Mouse (Mus musculus) layer of hippocampus, adult 9-10 months (tissue): Measurements from ENCODE around the gene Gm4779.
A peak's percentile ranks its signal among the peaks of the same experiment; 100 is the strongest.
"Not testable (repeated sequence)": the region's sequence is repeated elsewhere in the genome, so short reads cannot be mapped to it uniquely, and the experiment has no call there.

Experiments used
- DNase-seq: peaks from one replicate; pipeline ENCODE4 v3.0.0; 2022; ENCODE audit warnings: low spot score

Gm4779 gene

DNA sequence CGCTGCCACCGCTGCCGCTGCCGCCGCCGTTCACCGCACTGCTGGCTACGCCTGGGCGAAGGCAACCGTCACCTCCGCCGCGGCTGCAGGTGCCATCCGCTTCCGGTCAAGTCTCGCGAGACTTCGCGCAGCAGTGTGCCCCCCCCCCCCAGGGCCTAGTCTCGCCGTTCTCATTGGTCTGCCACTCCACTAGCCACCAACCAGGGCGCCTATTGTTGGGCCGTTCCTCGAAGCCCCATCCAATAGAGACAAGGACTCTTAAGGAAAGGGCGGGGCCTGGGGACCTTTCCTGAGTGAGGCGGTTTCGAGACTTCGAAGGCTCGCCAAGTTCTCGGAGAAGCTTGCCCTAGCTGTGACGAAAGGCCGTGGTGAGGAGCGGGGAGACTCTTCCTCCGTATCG, at the start of gene Gm4779, which contains the start of gene 8030474K03Rik:
Gene Gm4779 (minus strand): TSS at position 82 of the 400 bp plus-strand sequence.
Gene 8030474K03Rik (plus strand): TSS at position 315 of the 400 bp plus-strand sequence.
- DNase-seq, result no peak

GRCm38 (mm10) chrX:101819980-101820379, 25.8 kb upstream of the Gm4779 start:
- not testable (repeated sequence) for DNase-seq

GRCm38 (mm10) chrX:101819163-101819562, 24.9 kb upstream of the Gm4779 start:
- no peak for DNase-seq

- no peak for DNase-seq
These were observed 17.5 kb upstream of the Gm4779 start for GRCm38 (mm10) chrX:101811750-101812149.

DNA sequence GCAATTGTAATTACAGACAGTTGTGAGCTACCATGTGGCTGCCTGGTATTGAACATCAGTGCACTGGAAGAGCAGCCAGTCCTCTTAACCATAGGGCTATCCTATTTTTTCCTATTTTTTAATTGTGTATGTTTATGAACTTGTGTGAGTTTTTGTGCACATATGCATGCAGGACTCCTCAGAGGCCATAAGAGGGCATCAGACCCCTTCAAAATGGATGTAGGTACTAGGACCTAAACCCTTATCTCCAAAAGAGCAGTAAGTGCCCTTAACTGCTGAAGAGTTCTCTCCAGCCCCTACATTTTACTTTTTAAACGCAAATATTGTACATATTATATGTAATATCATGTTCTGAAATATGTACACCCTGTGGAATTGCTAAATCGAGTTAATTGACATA, 11.3 kb upstream of the Gm4779 start:
- DNase-seq, result no peak

DNA sequence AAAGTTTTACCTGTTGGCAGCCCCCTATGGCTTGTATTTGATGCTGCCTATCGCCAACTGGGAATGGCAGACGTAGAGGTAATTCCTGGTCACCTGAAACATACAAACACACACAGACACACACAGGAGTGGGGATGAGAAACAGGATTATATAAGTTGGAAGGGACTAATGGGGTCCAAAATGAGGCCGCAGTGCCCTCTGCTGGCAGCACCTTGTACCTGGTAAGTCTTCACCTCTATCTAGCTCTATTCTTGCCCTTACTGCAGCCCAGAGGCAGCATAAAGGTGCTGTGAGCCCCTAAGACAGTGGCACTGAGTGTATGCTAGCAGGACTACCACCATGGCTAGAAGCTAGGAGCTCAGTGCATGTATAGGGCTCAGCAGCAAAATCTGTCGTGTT, 2.7 kb downstream of the Gm4779 start:
- DNase-seq, result peak; percentile 40

- DNase-seq, result peak; percentile 63
These were observed 22.2 kb downstream of the Gm4779 start for GRCm38 (mm10) chrX:101772035-101772434.

DNA sequence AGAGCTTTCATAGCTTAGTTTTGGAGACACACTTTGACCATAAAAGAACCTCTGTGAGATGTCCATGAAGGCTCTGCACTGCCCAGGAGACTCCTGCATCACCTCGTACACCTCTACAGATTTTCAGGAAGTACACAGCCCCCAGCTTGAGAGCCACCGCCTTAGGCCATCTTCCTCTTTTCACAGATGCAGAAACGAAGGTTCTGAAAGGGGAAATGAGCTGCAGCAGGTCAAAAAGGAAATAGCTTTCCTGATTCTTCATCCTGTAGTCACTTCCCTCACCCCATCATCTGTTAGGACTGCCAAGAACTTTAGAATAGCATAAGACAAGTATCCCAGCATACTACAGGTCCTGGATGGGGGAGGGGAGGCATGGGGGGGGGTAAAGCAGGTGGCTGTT, 23.9 kb downstream of the Gm4779 start:
- no peak for DNase-seq

GRCm38 (mm10) chrX:101769478-101769877, 24.7 kb downstream of the Gm4779 start:
- no peak for DNase-seq

DNA sequence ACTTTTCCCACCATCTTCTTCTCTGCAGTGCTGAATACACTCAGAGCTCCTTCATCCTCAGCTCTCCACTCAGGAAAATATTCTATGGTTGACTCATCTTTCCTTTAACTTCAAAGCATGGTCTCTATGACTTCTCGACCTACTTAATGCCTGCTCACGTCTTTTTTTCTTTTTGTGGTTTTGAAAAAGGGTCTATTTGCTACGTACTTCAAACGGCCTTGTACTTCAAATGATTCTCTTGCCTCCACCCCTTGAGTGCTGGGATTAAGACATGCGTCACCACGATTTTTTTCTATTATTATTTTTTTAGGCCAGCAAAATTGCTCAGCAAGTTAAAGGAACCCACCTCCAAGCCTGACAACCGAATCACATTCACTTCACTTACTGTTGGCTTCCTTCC, 26.9 kb downstream of the Gm4779 start:
- DNase-seq, result no peak

DNA sequence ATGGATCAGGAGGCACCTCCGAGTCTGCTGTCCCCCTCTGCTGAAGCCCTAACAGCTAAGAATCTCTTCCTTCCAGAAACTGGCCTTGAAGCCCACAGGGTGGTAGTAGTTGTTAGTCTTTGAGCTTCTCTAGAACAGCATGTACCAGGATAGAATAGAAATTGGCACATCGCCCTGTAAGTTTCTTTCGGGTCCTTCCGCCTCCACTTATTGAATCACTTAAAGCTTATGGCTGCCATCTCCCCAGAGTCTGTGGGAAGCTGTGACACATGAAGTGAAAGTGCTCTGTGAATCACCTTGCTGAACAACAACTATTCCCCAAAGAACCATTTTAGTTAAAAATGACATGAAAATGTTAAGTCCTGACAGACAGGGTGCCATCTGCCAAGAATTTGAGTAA, 29.1 kb downstream of the Gm4779 start:
- DNase-seq, result no peak

DNA sequence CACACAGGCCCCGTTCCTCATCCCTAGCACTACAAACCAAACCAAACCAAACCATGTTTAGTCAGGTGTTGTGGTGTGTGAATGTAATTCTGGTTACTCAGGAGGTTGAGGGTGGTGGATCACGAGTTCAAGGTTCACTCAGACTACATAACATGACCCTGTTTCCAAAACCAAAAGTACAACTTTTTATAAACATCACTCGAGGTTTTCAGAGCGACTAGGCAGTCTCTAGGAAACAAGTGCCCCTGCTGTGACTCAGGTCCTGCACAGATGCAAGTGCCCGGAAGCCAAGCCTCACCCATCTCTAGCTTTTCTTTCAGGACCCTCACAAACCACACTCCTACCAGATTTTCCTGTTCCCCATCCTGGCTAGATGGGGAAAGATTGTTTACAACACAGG, 29.6 kb downstream of the Gm4779 start:
- no peak for DNase-seq

DNA sequence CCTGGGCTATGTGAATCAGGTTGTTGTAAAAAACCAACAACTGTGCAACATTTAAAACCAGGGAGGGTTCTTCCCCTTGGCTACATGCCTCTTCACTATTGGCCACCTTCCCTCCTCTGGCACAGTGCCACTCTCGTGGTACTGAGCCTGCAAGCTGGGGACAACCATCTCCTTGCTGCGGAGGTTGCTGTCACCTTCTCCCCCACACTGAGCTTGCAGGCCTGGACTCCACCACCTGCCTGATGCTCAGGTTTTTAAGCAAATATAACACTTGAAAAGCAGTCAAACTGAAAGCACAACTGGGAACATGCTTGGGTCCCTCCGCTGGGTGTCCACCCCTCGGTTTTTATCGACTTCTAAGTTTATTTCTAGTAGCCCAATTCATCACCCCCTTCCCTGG, 39.7 kb downstream of the Gm4779 start:
- no peak for DNase-seq

DNA sequence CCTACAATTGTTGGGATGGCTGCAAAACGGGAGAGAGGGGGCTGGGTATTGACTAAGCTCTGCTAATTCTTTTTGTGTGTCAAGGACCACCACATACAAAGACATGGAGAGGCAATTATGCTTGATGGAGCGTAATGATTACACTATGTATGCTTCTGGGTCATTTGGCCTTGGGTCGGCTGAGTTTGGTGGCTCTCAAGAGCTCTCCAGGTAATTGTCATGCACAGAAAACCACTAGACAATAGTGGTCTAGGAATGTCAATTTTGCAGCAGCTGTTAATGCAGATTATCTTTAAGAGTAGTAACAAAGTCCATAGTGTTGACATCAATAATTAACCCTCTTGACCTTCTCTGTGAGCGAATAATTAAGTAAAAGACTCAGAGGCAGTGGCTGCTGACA, 44.1 kb downstream of the Gm4779 start:
- no peak for DNase-seq

DNA sequence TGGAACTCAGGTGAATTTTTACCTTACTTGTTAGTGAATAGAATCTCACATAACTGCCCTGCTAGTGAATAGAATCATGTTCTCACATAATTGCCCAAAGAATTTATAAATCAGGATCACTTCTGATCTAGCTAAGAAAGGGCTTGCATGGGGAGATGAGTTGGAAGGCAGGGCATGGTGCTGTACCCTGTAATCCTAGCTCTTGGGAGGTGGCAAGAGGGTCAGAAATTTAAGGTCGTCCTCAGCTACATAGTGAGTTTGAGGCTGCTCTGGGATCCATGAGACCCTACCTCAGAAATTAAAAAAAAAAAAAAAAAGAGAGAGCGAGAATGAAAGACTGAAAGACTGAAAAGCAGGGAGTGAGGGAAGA, 53.2 kb downstream of the Gm4779 start:
- DNase-seq, result no peak

DNA sequence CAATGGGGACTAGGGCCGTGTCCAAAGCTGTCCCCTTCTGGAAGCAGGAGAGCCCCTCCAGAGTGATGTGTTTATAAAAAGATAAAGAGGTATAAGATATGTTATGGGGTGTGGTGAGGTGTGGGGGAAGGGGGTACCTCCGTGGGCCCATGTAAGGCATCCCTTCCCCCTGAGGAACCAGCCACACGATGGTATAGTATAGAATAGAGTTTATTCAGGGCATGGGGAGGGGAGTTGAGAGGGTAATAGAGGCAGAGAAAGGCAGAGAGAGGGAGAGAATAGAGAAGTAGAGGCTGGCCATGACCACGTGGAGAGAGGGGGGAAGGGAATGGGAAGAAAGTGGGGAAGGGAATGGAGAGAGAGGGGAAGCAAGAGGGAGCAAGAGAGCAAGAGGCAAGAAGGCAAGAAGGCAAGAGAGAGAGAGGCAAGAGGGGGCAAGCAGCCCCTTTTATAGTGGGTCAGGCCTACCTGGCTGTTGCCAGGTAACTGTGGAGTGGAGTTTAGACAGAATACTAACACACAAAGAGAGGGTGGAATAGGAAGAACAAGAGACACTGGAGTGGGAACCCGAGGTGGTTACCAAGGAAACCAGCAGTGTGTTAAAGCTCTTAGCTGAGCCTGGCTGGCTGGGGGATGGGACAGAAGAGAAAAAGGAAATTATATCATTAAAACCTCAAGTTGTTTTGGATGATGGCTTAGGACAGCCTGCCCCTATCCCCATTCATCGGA, 53.7 kb downstream of the Gm4779 start:
- peak; percentile 6 for DNase-seq
